Mouse (Mus musculus): ENCODE measurements around the gene Fndc8.

DNA sequence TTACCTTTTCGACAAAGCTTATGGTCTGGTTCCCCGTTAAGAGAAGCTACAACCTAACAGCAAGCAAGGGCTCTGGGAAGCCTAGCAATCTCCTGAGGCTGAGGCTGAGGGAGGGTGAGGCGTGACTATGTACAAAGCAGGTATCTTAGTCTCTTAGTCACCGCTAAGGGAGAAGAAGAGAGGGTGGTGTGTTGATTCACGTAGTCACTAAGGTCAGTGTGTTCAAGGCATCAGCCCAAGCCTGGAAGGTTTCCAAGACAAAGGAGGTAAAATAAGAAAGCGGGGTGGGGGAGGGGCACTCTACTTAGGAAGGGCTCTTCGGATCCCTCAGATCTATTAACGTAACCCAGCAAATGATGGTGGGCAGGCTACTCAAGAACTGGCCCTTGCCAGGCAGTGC lies 30.4 kb upstream of the Fndc8 start:
- TF ChIP-seq POLR2A (IDR thresholded peaks at IDR 0.05; ENCODE audit: control insufficient read depth, extremely low read depth, insufficient read depth, low read length, poor library complexity) (no peak), CTCF (IDR thresholded peaks at IDR 0.05; ENCODE audit: borderline replicate concordance, control insufficient read depth, extremely low read depth, insufficient read depth, low read length, poor library complexity) (no peak)

Data from thymus, adult 2 months (tissue).